Mouse (Mus musculus) liver, postnatal 0 days (tissue): ENCODE results near the gene Vamp8. TPM values are rescaled to one million over a fixed set of nuclear protein-coding genes. Genes with fewer than 3 reads are reported as not detected.

ENCODE experiments used
- ATAC-seq: fragments of 200-750 bp; cut with Nextera tagmentation; 2 replicates; pipeline ENCODE4 v1.8.0; 2017; ENCODE audit warnings: mild to moderate bottlenecking, moderate library complexity
- DNase-seq: peaks from one replicate; pipeline ENCODE4 v3.0.0-alpha.2; 2016
- H3K27ac ChIP-seq: fragments of 300-500 bp; sonication (generic); 2 replicates; pipeline ENCODE4 v1.5.1; 2014; ENCODE audit warnings: antibody characterized with exemption, moderate library complexity, mild to moderate bottlenecking, low read depth
- H3K27me3 ChIP-seq: fragments of 300-500 bp; sonication (generic); 2 replicates; pipeline ENCODE4 v1.6.1; 2014; ENCODE audit warnings: low read length, control low read depth, mixed read lengths; ENCODE audit not compliant: insufficient read depth
- H3K36me3 ChIP-seq: fragments of 300-500 bp; sonication (generic); replicated peaks from 2 replicates; pipeline ENCODE4 v1.6.1; 2014; ENCODE audit warnings: mild to moderate bottlenecking, control low read depth, low read length, moderate library complexity, mixed read lengths; ENCODE audit not compliant: insufficient read depth
- H3K4me1 ChIP-seq: fragments of 300-500 bp; sonication (generic); 2 replicates; pipeline ENCODE4 v1.6.1; 2014; ENCODE audit warnings: antibody characterized with exemption, mild to moderate bottlenecking, control low read depth; ENCODE audit not compliant: insufficient read depth
- H3K4me2 ChIP-seq: fragments of 300-500 bp; sonication (generic); 2 replicates; pipeline ENCODE4 v1.6.1; 2014; ENCODE audit warnings: low read depth, mild to moderate bottlenecking, low read length, moderate library complexity, mixed read lengths
- H3K4me3 ChIP-seq: fragments of 300-500 bp; sonication (generic); 2 replicates; pipeline ENCODE4 v1.5.1; 2014; ENCODE audit warnings: low read depth, low read length
- H3K9ac ChIP-seq: fragments of 300-500 bp; sonication (generic); replicated peaks from 2 replicates; pipeline ENCODE4 v1.6.1; 2014; ENCODE audit warnings: mild to moderate bottlenecking, moderate library complexity
- H3K9me3 ChIP-seq: fragments of 300-500 bp; sonication (generic); 2 replicates; pipeline ENCODE4 v1.6.1; 2016; ENCODE audit warnings: mild to moderate bottlenecking, control low read depth, low read length, mixed read lengths
- CTCF ChIP-seq: sonication (generic); IDR thresholded peaks from 2 replicates; pipeline ENCODE4 v1.5.1; 2016; ENCODE audit warnings: antibody characterized with exemption, low read depth
- EP300 ChIP-seq: IDR thresholded peaks from 2 replicates; pipeline ENCODE4 v1.6.1; 2016; ENCODE audit warnings: antibody characterized with exemption, low read depth, mild to moderate bottlenecking
- WGBS: fragments of 180-500 bp; shearing (Covaris S2); extraction: QIAGEN DNeasy Blood & Tissue Kit; methylation state at CpG from one replicate; pipeline ENCODE4 v1.1.7; 2014; ENCODE audit not compliant: insufficient replicate concordance; 5-methylcytosine and 5-hydroxymethylcytosine counted together
- polyA plus RNA-seq: library from polyadenylated mRNA; unstranded; fragments of >200 nt; fragmentation: Nextera tagmentation; extraction: Ambion mirVana; gene quantifications from 2 replicates; pipeline ENCODE4 v1.2.1, GENCODE M21; 2015

Vamp8 gene
- polyA plus RNA-seq = 263 and 277 TPM in 2 replicates

DNA sequence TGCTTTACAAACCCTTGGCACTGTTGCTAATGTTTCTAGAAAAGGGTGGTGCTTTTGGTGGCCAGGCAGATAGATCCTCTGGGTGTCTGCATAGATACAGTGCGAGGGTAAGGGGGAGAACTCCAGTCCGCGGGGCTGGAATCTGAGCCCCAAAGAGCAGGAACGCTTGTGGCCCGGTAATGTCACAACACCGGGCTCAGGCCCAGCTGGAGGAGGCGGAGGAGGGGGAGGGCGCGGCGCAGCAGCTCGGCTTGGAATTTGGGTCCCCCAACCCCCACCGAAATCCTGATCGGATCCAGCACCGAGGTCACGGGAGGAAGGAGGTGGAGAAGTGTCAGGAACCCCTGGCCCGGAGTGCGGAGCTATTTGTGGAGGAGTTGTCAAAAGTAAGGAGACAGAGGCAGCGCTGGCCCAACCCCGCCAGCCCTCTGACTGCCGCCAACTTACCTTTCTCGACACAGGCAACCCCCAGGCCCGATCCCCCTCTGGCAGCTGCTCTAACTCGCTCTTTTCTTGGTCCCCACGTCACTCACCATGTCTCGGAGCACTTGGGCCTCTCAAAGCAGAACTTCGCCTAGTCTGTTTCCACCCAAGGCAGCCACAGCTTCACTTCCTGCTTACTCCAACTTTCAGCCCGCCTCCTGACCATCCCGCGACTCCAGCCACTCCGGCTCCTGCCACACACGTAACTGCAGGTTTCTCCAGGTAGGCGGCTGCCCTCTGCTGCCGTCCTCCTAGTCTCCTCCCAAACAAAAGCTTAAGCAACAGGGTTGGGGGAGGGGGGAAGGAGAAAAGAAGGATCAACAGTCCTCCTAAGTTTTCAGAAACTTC lies at the start of gene Vamp8:
Vamp8 (minus strand) TSS at position 763 of the 831 bp plus-strand sequence.
- Histone ChIP-seq H3K4me2 (peak within 1 kb of the TSS; percentile 80), H3K27ac (peak within 1 kb of the TSS; percentile 98), H3K9me3 (no peaks in the 10 kb centered on the region), H3K4me1 (peaks cover 29% of the 10 kb centered on the region), H3K4me3 (peak within 1 kb of the TSS; percentile 64), H3K27me3 (no peaks in the 10 kb centered on the region), H3K36me3 (peaks cover 32% of the 10 kb centered on the region), H3K9ac (peak within 1 kb of the TSS; percentile 86)
- ATAC-seq (peak; percentile 74), DNase-seq (peak; percentile 82)
- TF ChIP-seq CTCF (peak; percentile 50), EP300 (peak; percentile 23; the same call in 1 of the 2 replicates)
- WGBS = under 1% methylated on average over 33 of the region's 33 CpGs

DNA sequence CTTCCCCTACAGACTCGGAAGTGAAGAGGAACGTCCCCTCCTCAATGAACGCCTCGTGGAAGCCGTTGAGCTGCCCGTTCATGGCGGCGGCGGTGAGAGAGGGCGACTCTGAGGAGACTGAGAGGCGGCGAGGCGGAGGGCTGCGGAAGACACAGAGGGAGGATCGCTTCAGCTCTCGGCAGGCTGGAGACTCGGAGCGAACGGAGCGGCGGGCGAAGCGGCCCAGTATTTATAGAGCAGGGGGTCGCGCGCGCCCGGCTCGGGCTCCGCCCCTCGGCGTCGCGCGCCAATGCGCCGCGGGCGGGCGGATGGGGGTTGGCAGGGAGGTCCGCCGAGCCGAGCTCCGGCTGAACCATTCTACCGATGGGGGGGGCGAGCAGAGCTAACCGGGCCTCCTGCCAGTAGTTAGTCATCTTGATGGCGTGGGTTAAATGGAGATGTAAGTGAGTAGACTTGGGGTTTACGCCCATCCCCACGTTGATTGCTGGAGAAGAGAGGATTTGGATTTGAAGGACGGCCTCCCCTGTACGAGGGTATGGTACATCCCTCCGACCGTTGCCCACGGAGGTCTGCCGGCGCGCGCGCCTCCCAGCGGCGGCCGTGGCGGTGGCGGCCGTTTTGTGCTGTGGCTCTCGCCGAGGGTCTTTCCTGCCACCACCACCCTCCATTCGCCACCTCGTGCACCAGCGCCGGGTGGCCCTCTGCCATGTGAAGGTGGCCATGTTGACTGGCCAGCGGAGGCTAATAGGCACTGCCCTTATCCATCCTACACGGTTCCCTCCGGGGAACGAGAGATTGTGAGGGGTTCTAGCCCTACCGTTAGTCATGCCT lies 49.1 kb upstream of the Vamp8 start, which contains the start of gene Mat2a:
Mat2a (minus strand) TSS at position 204 of the 831 bp plus-strand sequence.
- WGBS = under 1% methylated on average over 75 of the region's 77 CpGs
- Histone ChIP-seq H3K27ac (peak within 1 kb of the TSS; percentile 100), H3K36me3 (peaks cover 28% of the 10 kb centered on the region), H3K4me3 (peak within 1 kb of the TSS; percentile 99), H3K4me1 (peaks cover 13% of the 10 kb centered on the region), H3K9ac (peak within 1 kb of the TSS; percentile 98), H3K4me2 (peak within 1 kb of the TSS; percentile 86), H3K9me3 (no peaks in the 10 kb centered on the region), H3K27me3 (no peaks in the 10 kb centered on the region)
- peak; percentile 94 for DNase-seq
- peak; percentile 48; the same call in 1 of the 2 replicates for TF ChIP-seq EP300
- TF ChIP-seq CTCF = peak; percentile 92
- peak; percentile 91 for ATAC-seq

DNA sequence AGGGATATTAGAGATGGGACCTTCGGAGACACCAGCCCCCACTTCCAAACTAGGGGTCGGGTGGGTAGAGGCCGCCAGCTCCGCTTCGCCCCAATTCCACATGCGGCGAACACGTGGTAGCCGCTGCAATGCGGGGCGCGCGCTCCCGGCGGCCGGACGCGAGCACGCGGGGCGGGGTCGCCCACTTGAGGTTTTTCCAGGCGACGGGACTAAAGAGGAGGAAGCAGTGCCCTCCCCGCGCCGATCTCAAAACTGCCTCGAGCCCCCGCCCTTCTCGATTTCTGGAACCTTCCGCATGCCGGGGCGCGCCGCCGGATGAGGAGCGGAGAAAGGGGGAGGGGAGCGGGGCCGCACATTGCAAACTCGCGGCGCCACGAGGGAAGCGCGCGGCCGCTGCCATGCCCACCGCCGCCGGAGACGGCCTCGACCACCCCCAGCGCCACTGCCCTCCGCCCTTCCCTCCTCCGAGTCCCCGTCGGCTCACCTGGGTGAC lies 48.4 kb upstream of the Vamp8 start:
- TF ChIP-seq CTCF = 0 out of 2 replicates have a peak, but pooled peaks have one; percentile 1
- no peak for TF ChIP-seq EP300
- Histone ChIP-seq H3K27me3 (no peaks in the 10 kb centered on the region), H3K4me1 (peaks cover 13% of the 10 kb centered on the region), H3K36me3 (peaks cover 32% of the 10 kb centered on the region), H3K9ac (peak overlapping the region; percentile 98), H3K9me3 (no peaks in the 10 kb centered on the region), H3K4me3 (peak overlapping the region; percentile 99), H3K27ac (peak overlapping the region; percentile 100), H3K4me2 (peak overlapping the region; percentile 86)
- WGBS = under 1% methylated on average over 52 of the region's 57 CpGs
- DNase-seq = peak; percentile 90
- peak; percentile 61 for ATAC-seq

DNA sequence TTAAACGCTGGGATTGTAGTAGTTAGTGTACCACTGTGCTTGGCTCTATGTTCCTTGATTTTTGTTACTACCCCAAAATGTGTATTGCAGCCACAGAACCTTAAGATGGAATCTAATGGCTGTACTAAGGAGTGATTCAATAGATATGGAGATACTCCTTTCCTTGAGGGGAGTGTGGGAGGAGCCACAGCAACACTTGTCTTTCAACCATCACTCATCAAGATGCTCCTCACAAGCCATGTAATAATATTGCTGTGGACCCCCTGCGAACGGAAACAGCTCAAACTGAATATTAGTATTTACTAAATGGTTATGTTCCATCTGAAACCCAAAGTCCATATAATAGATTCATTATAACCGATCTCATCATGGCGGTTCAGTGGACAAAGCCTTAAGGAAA lies 47.7 kb upstream of the Vamp8 start:
- Histone ChIP-seq H3K9ac (peak overlapping the region; percentile 98), H3K36me3 (peaks cover 38% of the 10 kb centered on the region), H3K4me1 (peaks cover 13% of the 10 kb centered on the region), H3K4me2 (peak overlapping the region; percentile 86), H3K27ac (peak overlapping the region; percentile 100), H3K4me3 (peak overlapping the region; percentile 99), H3K9me3 (no peaks in the 10 kb centered on the region), H3K27me3 (no peaks in the 10 kb centered on the region)
- 5% methylated on average over 5 of the region's 5 CpGs for WGBS
- TF ChIP-seq CTCF = no peak
- no peak for TF ChIP-seq EP300
- DNase-seq = no peak
- no peak for ATAC-seq

DNA sequence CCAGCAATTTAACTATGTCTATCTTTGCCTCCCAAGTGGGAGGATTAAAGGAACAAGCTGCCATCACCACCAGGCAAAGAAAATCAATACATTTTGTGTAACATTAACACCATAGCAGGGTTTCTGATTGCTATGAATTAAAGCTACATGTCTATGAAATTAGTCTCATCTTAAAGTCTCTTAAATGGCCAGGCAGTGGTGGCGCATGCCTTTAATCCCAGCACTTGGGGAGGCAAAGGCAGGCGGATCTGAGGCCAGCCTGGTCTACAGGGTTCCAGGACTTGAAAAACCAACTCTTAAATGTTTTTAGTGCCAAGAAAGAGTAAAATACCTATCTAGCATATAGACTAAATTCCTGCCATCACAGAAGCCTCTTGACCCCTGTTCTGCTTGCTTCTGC lies 41.6 kb upstream of the Vamp8 start:
- no peaks in the 10 kb centered on the region; the same call in 1 of the 2 replicates for H3K4me1 ChIP-seq
- H3K9me3 ChIP-seq = no peaks in the 10 kb centered on the region
- ATAC-seq = peak; percentile 28; the same call in 1 of the 2 replicates
- no peak for DNase-seq
- H3K27me3 ChIP-seq = no peaks in the 10 kb centered on the region
- H3K9ac ChIP-seq = no peak overlapping the region
- WGBS = 88% methylated on average over 2 of the region's 2 CpGs
- H3K4me2 ChIP-seq = no peak overlapping the region
- no peak overlapping the region for H3K4me3 ChIP-seq
- H3K27ac ChIP-seq = no peak overlapping the region
- H3K36me3 ChIP-seq = peaks cover 71% of the 10 kb centered on the region
- TF ChIP-seq EP300 = no peak
- TF ChIP-seq CTCF = no peak
